Mouse (Mus musculus) intestine, postnatal 0 days (tissue): ENCODE results near the gene Ctsw. TPM values are rescaled to one million over a fixed set of nuclear protein-coding genes. Genes with fewer than 3 reads are reported as not detected.

ENCODE experiments used
- ATAC-seq: fragments of 200-750 bp; cut with Nextera tagmentation; 2 replicates; pipeline ENCODE4 v1.8.0; 2017; ENCODE audit warnings: mild to moderate bottlenecking, moderate TSS enrichment, moderate library complexity
- H3K27ac ChIP-seq: fragments of 300-500 bp; sonication (generic); 2 replicates; pipeline ENCODE4 v1.5.1; 2014; ENCODE audit warnings: mild to moderate bottlenecking, low read depth, low read length, moderate library complexity
- H3K27me3 ChIP-seq: fragments of 300-500 bp; sonication (generic); replicated peaks from 2 replicates; pipeline ENCODE4 v1.6.1; 2014; ENCODE audit warnings: low read length, mixed read lengths; ENCODE audit not compliant: control insufficient read depth, insufficient read depth
- H3K36me3 ChIP-seq: fragments of 300-500 bp; sonication (generic); 2 replicates; pipeline ENCODE4 v1.6.1; 2014; ENCODE audit warnings: mild to moderate bottlenecking, moderate library complexity; ENCODE audit not compliant: control insufficient read depth, insufficient read depth
- H3K4me1 ChIP-seq: fragments of 300-500 bp; sonication (generic); replicated peaks from 2 replicates; pipeline ENCODE4 v1.6.1; 2014; ENCODE audit warnings: antibody characterized with exemption, low read length, mixed read lengths; ENCODE audit not compliant: control insufficient read depth, insufficient read depth
- H3K4me2 ChIP-seq: fragments of 300-500 bp; sonication (generic); replicated peaks from 2 replicates; pipeline ENCODE4 v1.6.1; 2014; ENCODE audit warnings: low read depth, mild to moderate bottlenecking, moderate library complexity
- H3K4me3 ChIP-seq: fragments of 300-500 bp; sonication (generic); 2 replicates; pipeline ENCODE4 v1.5.1; 2014; ENCODE audit warnings: low read depth, low read length
- H3K9ac ChIP-seq: fragments of 300-500 bp; sonication (generic); 2 replicates; pipeline ENCODE4 v1.6.1; 2014; ENCODE audit warnings: mild to moderate bottlenecking, low read depth, low read length
- H3K9me3 ChIP-seq: fragments of 300-500 bp; sonication (generic); 2 replicates; pipeline ENCODE4 v1.6.1; 2016; ENCODE audit warnings: mixed run types; ENCODE audit not compliant: control insufficient read depth
- CTCF ChIP-seq: sonication (generic); IDR thresholded peaks from 2 replicates; pipeline ENCODE4 v1.5.1; 2016; ENCODE audit warnings: low read depth, mild to moderate bottlenecking, control low read depth, antibody characterized with exemption, moderate library complexity
- WGBS: fragments of 180-500 bp; shearing (Covaris S2); extraction: QIAGEN DNeasy Blood & Tissue Kit; methylation state at CpG from one replicate; pipeline ENCODE4 v1.1.7; 2014; 5-methylcytosine and 5-hydroxymethylcytosine counted together
- polyA plus RNA-seq: library from polyadenylated mRNA; unstranded; fragments of >200 nt; fragmentation: Nextera tagmentation; extraction: Ambion mirVana; gene quantifications from 2 replicates; pipeline ENCODE4 v1.2.1, GENCODE M21; 2015

The Ctsw gene
- polyA plus RNA-seq, 1 experiment from 2014 or later = 0.85 TPM

DNA sequence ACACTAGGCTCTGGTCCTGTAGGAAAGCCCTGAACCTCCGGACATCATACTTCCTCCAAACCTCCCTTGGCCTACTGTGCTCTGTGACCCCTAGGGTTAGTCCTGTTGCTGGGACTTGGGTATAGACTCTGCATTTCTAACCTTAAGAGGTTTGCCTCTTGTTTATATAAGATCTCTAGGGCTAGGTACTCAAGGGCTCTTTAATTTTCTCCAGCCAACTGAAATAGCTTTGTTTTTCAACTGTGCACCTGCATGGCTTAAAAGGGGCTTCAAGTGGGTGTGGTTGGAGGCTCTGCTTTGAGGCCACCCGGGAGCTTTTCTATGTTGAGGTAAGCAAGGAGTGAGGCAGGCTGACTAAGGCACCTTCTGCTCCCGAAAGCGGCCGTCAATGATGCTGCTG, 16.2 kb upstream of the Ctsw start:
- Histone ChIP-seq H3K27me3 (no peaks in the 10 kb centered on the region), H3K4me2 (no peak overlapping the region), H3K9ac (no peak overlapping the region), H3K27ac (no peak overlapping the region), H3K4me1 (no peaks in the 10 kb centered on the region), H3K4me3 (no peak overlapping the region), H3K9me3 (no peaks in the 10 kb centered on the region), H3K36me3 (peaks cover 51% of the 10 kb centered on the region)
- ATAC-seq = no peak
- 88% methylated on average over 5 of the region's 5 CpGs for WGBS
- no peak for TF ChIP-seq CTCF

DNA sequence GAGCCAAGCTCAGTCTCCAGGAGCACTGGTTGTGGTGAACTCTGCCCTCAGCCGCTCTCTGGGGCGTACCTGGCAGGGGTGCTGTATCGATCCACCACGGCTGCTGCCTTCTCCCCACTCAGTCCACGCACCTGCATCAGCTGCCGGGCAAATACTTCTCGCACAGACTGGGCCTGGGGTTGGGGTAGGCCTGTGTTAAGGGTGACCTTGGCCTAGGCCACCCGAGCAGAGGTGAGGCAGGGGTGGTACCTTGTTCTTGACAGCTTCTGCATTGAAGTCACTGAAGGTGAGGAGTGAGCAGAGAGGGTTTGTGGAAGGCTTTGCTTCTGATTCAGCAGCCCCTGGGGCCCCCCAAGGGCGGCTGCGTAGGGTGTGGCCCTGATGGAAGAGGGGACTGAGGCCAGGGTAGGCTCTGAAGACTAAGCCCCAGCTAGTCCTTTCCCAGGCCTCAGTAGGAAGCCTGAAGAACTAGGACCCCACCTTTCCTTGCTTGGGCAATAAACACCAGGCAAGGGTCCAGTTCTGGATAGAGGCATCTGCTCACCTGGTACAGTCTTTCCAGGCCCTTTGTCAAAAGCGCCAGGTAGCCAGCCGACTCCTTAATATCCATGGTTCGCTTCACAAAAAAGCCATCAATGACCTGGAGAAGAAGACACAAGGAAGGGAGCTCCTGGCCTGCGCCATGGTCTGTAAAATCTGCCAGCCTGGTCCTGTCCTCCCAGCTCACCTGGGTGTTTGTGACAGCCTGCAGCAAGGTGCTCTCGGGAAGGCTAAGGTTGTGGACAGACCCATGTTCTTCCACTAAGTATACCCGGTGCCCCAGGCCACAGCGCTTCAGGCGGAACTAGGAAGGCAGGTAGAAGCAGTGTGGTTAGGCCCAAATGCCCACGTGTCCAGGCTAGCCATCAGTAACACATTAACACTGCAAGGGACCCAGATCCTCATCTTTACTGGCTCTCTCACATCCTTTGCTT, 15.4 kb upstream of the Ctsw start:
- no peak overlapping the region for H3K27ac ChIP-seq
- 84% methylated on average over 19 of the region's 19 CpGs for WGBS
- no peak overlapping the region for H3K4me3 ChIP-seq
- no peak for TF ChIP-seq CTCF
- no peaks in the 10 kb centered on the region for H3K27me3 ChIP-seq
- H3K36me3 ChIP-seq = peaks cover 51% of the 10 kb centered on the region
- H3K4me2 ChIP-seq = no peak overlapping the region
- no peaks in the 10 kb centered on the region for H3K4me1 ChIP-seq
- no peak for ATAC-seq
- H3K9me3 ChIP-seq = no peaks in the 10 kb centered on the region
- no peak overlapping the region for H3K9ac ChIP-seq

DNA sequence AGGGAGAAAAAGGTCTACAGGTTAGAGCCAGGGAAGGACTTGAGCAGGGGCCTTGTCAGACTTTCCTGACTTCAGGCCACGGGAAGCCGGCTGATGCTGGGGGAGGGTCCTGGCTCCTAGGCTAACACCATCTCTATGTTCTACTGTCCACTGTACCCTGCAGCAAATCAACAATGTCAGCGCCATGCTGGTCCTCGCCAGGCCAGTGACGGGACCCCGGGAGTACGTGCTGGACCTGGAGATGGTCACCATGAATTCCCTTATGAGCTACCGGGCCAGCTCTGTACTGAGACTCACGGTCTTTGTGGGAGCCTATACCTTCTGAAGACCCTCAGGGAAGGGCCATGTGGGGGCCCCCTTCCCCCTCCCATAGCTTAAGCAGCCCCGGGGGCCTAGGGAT, 13.1 kb upstream of the Ctsw start:
- H3K27me3 ChIP-seq = no peaks in the 10 kb centered on the region
- WGBS = 93% methylated on average over 10 of the region's 10 CpGs
- no peak overlapping the region for H3K4me2 ChIP-seq
- no peak overlapping the region for H3K27ac ChIP-seq
- ATAC-seq = no peak
- no peaks in the 10 kb centered on the region for H3K9me3 ChIP-seq
- H3K36me3 ChIP-seq = peaks cover 53% of the 10 kb centered on the region
- H3K4me1 ChIP-seq = no peaks in the 10 kb centered on the region
- no peak for TF ChIP-seq CTCF
- H3K9ac ChIP-seq = no peak overlapping the region
- no peak overlapping the region for H3K4me3 ChIP-seq

DNA sequence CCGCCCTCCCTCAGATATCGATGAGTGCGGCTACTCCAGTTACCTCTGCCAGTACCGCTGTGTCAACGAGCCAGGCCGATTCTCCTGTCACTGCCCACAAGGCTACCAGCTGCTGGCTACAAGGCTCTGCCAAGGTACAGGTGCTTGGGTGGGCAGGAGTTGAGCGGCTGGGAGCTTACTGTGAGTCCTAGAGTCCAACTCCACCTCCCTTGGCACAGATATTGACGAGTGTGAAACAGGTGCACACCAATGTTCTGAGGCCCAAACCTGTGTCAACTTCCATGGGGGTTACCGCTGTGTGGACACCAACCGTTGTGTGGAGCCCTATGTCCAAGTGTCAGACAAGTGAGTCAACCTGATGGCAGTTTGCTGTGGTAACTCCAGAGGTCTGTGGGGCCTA, 11.7 kb upstream of the Ctsw start:
- no peak for TF ChIP-seq CTCF
- H3K36me3 ChIP-seq = peaks cover 40% of the 10 kb centered on the region
- no peak overlapping the region for H3K9ac ChIP-seq

DNA sequence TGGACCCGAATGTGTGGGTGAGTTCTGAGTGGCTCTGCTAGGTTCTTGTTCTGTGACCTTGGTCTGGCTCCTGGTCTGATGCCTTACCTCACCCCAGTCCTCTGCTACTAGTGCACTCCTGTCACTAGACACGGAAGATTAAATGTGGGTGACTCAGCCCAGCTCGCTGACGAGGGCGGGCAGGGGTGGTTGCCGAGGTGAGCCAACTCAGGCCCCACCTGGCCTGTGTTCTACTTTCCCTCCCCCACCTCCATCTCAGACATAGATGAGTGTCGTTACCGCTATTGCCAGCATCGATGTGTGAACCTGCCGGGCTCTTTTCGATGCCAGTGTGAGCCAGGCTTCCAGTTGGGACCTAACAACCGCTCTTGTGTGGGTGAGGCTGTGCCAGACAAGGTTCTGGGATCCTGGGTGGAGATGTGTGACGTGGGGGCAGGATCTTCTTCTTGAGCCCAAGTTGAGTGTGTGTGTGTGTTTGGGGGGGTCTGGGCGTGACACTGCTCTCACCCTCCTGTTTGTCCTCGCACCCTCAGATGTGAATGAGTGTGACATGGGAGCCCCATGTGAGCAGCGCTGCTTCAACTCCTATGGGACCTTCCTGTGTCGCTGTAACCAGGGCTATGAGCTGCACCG, 9.5 kb upstream of the Ctsw start:
- Histone ChIP-seq H3K9me3 (no peaks in the 10 kb centered on the region), H3K27me3 (no peaks in the 10 kb centered on the region), H3K4me1 (no peaks in the 10 kb centered on the region), H3K36me3 (peaks cover 18% of the 10 kb centered on the region), H3K9ac (no peak overlapping the region), H3K4me2 (no peak overlapping the region), H3K4me3 (no peak overlapping the region), H3K27ac (no peak overlapping the region)
- WGBS = 88% methylated on average over 18 of the region's 18 CpGs
- no peak for ATAC-seq
- no peak for TF ChIP-seq CTCF

More for the DNA sequence above, 11.7 kb upstream of the Ctsw start:
- Histone ChIP-seq H3K9me3 (no peaks in the 10 kb centered on the region), H3K4me2 (no peak overlapping the region), H3K4me1 (no peaks in the 10 kb centered on the region), H3K4me3 (no peak overlapping the region), H3K27me3 (no peaks in the 10 kb centered on the region), H3K27ac (no peak overlapping the region)
- WGBS = 86% methylated on average over 10 of the region's 10 CpGs
- ATAC-seq = no peak

DNA sequence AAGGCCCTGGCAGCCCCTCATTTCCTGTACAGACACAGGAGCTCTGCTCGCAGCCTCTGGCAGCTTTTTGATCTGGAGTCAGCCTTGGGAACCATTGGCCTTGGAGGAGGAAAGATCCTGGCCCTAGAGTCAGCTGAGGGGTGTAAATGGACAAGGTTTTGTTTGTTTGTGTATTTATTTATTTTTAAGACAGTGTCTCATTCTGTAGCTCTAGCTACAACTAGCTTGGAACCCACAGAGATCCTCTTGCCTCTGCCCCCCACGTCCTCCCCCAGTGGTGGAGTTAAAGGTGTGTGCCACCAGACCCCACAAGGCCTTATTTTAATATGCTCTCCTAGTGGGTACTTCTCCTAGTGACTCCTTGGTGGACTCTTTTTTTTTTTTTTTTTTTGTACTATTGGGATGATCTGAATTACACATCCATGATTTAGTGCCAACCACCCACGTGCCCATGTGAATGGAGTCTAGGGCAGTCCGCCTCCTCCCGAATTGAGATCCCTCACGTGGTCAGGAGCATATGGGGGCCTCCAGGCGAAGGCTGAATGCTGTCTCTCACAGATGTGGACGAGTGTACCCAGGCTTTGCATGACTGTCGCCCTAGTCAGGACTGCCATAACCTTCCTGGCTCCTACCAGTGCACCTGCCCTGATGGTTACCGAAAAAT, 8.8 kb upstream of the Ctsw start:
- TF ChIP-seq CTCF = no peak
- no peak for ATAC-seq
- Histone ChIP-seq H3K27ac (no peak overlapping the region), H3K4me3 (no peak overlapping the region), H3K27me3 (no peaks in the 10 kb centered on the region), H3K9me3 (no peaks in the 10 kb centered on the region), H3K9ac (no peak overlapping the region), H3K4me1 (no peaks in the 10 kb centered on the region), H3K4me2 (no peak overlapping the region), H3K36me3 (peaks cover 11% of the 10 kb centered on the region)
- WGBS = 84% methylated on average over 10 of the region's 10 CpGs
